Mouse (Mus musculus) fat pad, adult 2 months (tissue): Measurements from ENCODE around the gene Bbip1.
"Not testable (repeated sequence)": the region's sequence is repeated elsewhere in the genome, so short reads cannot be mapped to it uniquely, and the experiment has no call there.

Source experiments
- DNase-seq: peaks from one replicate; pipeline ENCODE4 v3.0.0-alpha.2; 2011; ENCODE audit warnings: low read depth, low spot score; ENCODE audit errors: extremely low read depth

Bbip1 gene

GRCm38 (mm10) chr19:53926705-53927104, 17.7 kb downstream of the Bbip1 start:
- no peak for DNase-seq

- no peak for DNase-seq
Observed at GRCm38 (mm10) chr19:53925338-53925751, 19.1 kb downstream of the Bbip1 start.

- DNase-seq, result not testable (repeated sequence)
Observed at GRCm38 (mm10) chr19:53921996-53922395, 22.4 kb downstream of the Bbip1 start.

- DNase-seq, result no peak
Observed at GRCm38 (mm10) chr19:53919541-53919940, 24.9 kb downstream of the Bbip1 start.

GRCm38 (mm10) chr19:53914950-53915349, 29.5 kb downstream of the Bbip1 start:
- no peak for DNase-seq

GRCm38 (mm10) chr19:53906703-53907070, 37.7 kb downstream of the Bbip1 start:
- not testable (repeated sequence) for DNase-seq

- no peak for DNase-seq
Observed at GRCm38 (mm10) chr19:53906033-53906702, 38.3 kb downstream of the Bbip1 start.

- DNase-seq, result no peak
Observed at GRCm38 (mm10) chr19:53904833-53905480, 39.5 kb downstream of the Bbip1 start.

- no peak for DNase-seq
Observed at GRCm38 (mm10) chr19:53903507-53904321, 40.7 kb downstream of the Bbip1 start.

GRCm38 (mm10) chr19:53902739-53903487, 41.5 kb downstream of the Bbip1 start:
- no peak for DNase-seq

- DNase-seq, result no peak
Observed at GRCm38 (mm10) chr19:53901931-53902738, 42.3 kb downstream of the Bbip1 start.

GRCm38 (mm10) chr19:53899941-53900610, 44.4 kb downstream of the Bbip1 start:
- no peak for DNase-seq

- no peak for DNase-seq
Observed at GRCm38 (mm10) chr19:53898970-53899900, 45.2 kb downstream of the Bbip1 start.

GRCm38 (mm10) chr19:53898498-53898897, 45.9 kb downstream of the Bbip1 start:
- DNase-seq, result no peak

GRCm38 (mm10) chr19:53898046-53898445, 46.4 kb downstream of the Bbip1 start:
- DNase-seq, result no peak

- peak; percentile 99 for DNase-seq
Observed at GRCm38 (mm10) chr19:53894538-53895121, 49.8 kb downstream of the Bbip1 start.

GRCm38 (mm10) chr19:53893711-53894171, 50.7 kb downstream of the Bbip1 start:
- no peak for DNase-seq

- DNase-seq, result no peak
Observed at GRCm38 (mm10) chr19:53892838-53893359, 51.5 kb downstream of the Bbip1 start.
